Mouse (Mus musculus) bone marrow, adult 2 months (tissue): ENCODE results near the gene Fmnl2.

Source experiments
- CTCF ChIP-seq: fragments of 200-500 bp; IDR thresholded peaks from 2 replicates; pipeline ENCODE4 v1.5.1; 2011; ENCODE audit warnings: low read length, control low read depth; ENCODE audit not compliant: control insufficient read depth, insufficient read depth
- POLR2A ChIP-seq: fragments of 200-500 bp; IDR thresholded peaks from 2 replicates; pipeline ENCODE4 v1.6.1; 2011; ENCODE audit warnings: low read depth, mild to moderate bottlenecking, control low read depth, low read length, borderline replicate concordance; ENCODE audit not compliant: control insufficient read depth

GRCm38 (mm10) chr2:52817341-52817740 is 40.3 kb upstream of the Fmnl2 start:
- TF ChIP-seq CTCF = no peak
- TF ChIP-seq POLR2A = no peak
